Mouse (Mus musculus) erythroblast, embryonic 14.5 days (primary cell): ENCODE measurements around the gene Otud7a. TPM values are rescaled to one million over a fixed set of nuclear protein-coding genes. Genes with fewer than 3 reads are reported as not detected.
"Not testable (repeated sequence)": the region's sequence is repeated elsewhere in the genome, so short reads cannot be mapped to it uniquely, and the experiment has no call there.

Source experiments
- H3K27me3 ChIP-seq: 2 replicates; pipeline ENCODE4 v1.6.1; 2012; ENCODE audit warnings: inconsistent platforms; ENCODE audit not compliant: control insufficient read depth
- H3K36me3 ChIP-seq: 2 replicates; pipeline ENCODE4 v1.6.1; 2012; ENCODE audit warnings: mild to moderate bottlenecking, inconsistent platforms; ENCODE audit not compliant: control insufficient read depth
- H3K4me1 ChIP-seq: 2 replicates; pipeline ENCODE4 v1.6.1; 2012; ENCODE audit warnings: inconsistent platforms; ENCODE audit not compliant: control insufficient read depth
- H3K4me3 ChIP-seq: replicated peaks from 2 replicates; pipeline ENCODE3; 2012; ENCODE audit warnings: moderate library complexity, mild to moderate bottlenecking, inconsistent platforms
- H3K9me3 ChIP-seq: 2 replicates; pipeline ENCODE4 v1.6.1; 2012; ENCODE audit warnings: low read length, inconsistent platforms, mixed read lengths; ENCODE audit not compliant: control insufficient read depth
- GATA1 ChIP-seq: IDR thresholded peaks from 2 replicates; pipeline ENCODE4 v1.6.1; 2012; ENCODE audit warnings: low read length, inconsistent platforms, mixed read lengths
- TAL1 ChIP-seq: IDR thresholded peaks from 3 replicates; pipeline ENCODE4 v1.6.1; 2012; ENCODE audit warnings: low read length, inconsistent platforms, mixed read lengths
- polyA plus RNA-seq: library from polyadenylated mRNA; stranded (reverse); fragments of >175 nt; gene quantifications from 2 replicates; pipeline ENCODE4 v1.2.3, GENCODE M21; 2012

Gene Otud7a
- polyA plus RNA-seq, 1 experiment, result 0.06 TPM

DNA sequence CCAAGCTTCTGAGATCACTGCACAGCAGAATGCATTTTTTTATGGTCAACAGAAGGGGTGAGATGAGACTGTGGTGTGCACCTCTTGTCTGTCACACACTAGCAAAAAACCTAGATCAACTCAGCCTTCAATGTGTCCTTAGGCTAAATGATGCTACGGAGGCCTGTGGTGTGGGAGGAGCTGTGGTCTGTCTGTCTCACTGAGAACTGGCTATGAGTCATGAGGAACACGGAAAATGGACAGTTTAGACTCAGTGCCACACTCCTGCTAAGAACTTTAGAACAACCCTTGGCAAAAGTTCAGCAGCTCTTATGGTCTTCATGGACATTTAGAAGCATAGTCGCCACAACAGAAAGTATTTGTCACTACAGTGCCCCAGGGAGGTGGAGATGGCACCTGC is 172.5 kb downstream of the Otud7a start:
- Histone ChIP-seq H3K4me1 (no peaks in the 10 kb centered on the region), H3K9me3 (peaks cover 5% of the 10 kb centered on the region), H3K27me3 (no peaks in the 10 kb centered on the region), H3K4me3 (no peak overlapping the region), H3K36me3 (no peaks in the 10 kb centered on the region)
- TF ChIP-seq GATA1 (no peak), TAL1 (no peak)

- peaks cover 5% of the 10 kb centered on the region for H3K9me3 ChIP-seq
- H3K36me3 ChIP-seq, result no peaks in the 10 kb centered on the region
- H3K4me3 ChIP-seq, result no peak overlapping the region
- no peaks in the 10 kb centered on the region for H3K4me1 ChIP-seq
- H3K27me3 ChIP-seq, result no peaks in the 10 kb centered on the region
- TF ChIP-seq TAL1, result no peak
- no peak for TF ChIP-seq GATA1
Measured at GRCm38 (mm10) chr7:63620776-63621340, 176.3 kb downstream of the Otud7a start.

- TF ChIP-seq TAL1 (no peak), GATA1 (no peak)
- Histone ChIP-seq H3K9me3 (no peaks in the 10 kb centered on the region), H3K4me3 (no peak overlapping the region), H3K4me1 (no peaks in the 10 kb centered on the region), H3K27me3 (no peaks in the 10 kb centered on the region), H3K36me3 (no peaks in the 10 kb centered on the region)
Measured at GRCm38 (mm10) chr7:63637651-63638050, 193.1 kb downstream of the Otud7a start.

DNA sequence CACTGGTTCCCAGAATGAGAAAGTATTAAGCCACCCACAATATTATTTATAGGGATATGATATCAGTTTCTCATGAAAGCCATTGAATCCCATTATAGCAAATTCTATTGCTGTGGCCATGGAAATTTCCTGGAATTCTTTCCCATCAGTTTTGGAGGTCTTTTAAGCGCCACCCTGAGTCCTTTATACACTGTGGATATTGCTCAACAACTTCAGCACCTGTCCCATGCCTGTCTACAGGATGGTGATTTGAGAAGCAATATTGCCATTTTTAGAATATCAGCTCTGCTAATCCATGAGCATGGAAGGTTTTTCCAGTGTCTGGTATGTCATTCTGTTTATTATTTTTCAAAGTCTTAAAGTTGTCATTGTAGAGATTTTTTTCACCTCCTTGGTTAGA is 199.5 kb downstream of the Otud7a start:
- Histone ChIP-seq H3K27me3 (no peaks in the 10 kb centered on the region), H3K36me3 (no peaks in the 10 kb centered on the region), H3K4me3 (no peak overlapping the region), H3K9me3 (no peaks in the 10 kb centered on the region), H3K4me1 (no peaks in the 10 kb centered on the region)
- TF ChIP-seq GATA1 (no peak), TAL1 (no peak)

DNA sequence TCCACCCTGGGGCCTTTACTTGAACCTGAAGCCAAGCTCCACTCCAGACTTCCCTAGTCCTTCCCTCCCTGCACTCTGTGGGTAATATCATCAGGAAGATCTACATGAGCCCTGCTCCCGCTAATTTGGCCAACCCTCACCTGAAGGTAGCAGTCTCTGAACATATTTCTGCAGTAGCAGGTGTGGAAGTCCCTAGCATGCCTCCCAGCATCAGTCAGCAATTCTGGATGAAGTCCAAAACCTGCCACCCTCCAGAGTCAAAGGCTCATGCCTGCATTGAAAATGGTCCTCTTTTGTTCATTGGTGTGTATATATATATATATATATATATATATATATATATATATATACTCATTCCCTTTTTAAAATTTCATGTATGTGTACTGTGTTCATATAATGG is 202.6 kb downstream of the Otud7a start:
- Histone ChIP-seq H3K4me1 (no peaks in the 10 kb centered on the region), H3K36me3 (no peaks in the 10 kb centered on the region), H3K4me3 (no peak overlapping the region), H3K9me3 (no peaks in the 10 kb centered on the region), H3K27me3 (no peaks in the 10 kb centered on the region)
- TF ChIP-seq TAL1, result no peak
- TF ChIP-seq GATA1, result no peak

DNA sequence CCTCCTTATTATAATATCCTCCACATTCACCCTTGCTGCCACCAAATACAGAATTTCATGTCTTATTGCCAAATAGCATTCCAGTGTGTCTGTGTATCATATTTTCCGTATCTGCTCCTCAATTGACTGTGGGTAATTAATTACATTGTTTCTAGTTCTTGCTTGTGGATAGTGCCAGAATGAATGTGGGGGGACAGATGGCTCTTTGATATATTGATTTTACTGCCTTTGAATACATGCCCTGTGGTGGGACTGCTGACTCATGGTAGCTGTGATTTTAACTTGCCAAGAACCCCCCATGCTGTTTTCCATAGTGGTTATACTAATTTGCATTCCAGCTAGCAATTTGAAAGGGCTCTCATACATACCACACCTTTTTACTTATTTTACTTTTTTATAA is 215.7 kb downstream of the Otud7a start:
- H3K27me3 ChIP-seq, result no peaks in the 10 kb centered on the region
- TF ChIP-seq TAL1, result no peak
- TF ChIP-seq GATA1, result no peak
- H3K4me1 ChIP-seq, result no peaks in the 10 kb centered on the region
- no peak overlapping the region for H3K4me3 ChIP-seq
- H3K9me3 ChIP-seq, result peaks cover 6% of the 10 kb centered on the region
- no peaks in the 10 kb centered on the region for H3K36me3 ChIP-seq

- no peaks in the 10 kb centered on the region for H3K36me3 ChIP-seq
- H3K4me3 ChIP-seq, result no peak overlapping the region
- no peaks in the 10 kb centered on the region for H3K27me3 ChIP-seq
- no peaks in the 10 kb centered on the region; the same call in 1 of the 2 replicates for H3K9me3 ChIP-seq
- H3K4me1 ChIP-seq, result no peaks in the 10 kb centered on the region
- TF ChIP-seq TAL1 (no peak), GATA1 (no peak)
Measured at GRCm38 (mm10) chr7:63662757-63663156, 218.2 kb downstream of the Otud7a start.

DNA sequence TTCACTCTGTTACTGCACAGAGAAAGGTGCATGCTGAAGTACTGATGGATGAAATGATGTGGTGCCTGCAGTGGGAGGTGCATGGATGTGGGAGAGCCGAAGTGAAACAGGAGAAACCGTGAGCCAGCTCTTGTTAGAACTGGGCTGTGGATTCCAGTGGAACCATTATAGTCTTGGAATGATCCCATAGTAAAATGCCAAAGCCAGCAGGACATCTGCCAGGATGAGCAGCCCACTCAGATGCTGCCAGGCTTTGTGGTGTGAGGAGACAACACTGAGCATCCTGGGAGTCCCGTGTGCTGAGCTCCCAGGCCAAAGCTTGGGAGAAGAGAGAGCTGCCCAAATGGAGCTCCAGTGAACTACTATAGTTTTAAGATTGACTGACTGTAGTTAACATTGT is 220.9 kb downstream of the Otud7a start:
- TF ChIP-seq TAL1 (no peak), GATA1 (no peak)
- H3K4me1 ChIP-seq, result no peaks in the 10 kb centered on the region
- H3K4me3 ChIP-seq, result no peak overlapping the region

GRCm38 (mm10) chr7:63667986-63668741 is 223.6 kb downstream of the Otud7a start:
- no peaks in the 10 kb centered on the region for H3K27me3 ChIP-seq
- no peak overlapping the region for H3K4me3 ChIP-seq
- H3K36me3 ChIP-seq, result no peaks in the 10 kb centered on the region
- no peaks in the 10 kb centered on the region for H3K4me1 ChIP-seq
- H3K9me3 ChIP-seq, result no peaks in the 10 kb centered on the region
- TF ChIP-seq GATA1 (no peak), TAL1 (no peak)

More for the DNA sequence above, 220.9 kb downstream of the Otud7a start:
- H3K36me3 ChIP-seq, result no peaks in the 10 kb centered on the region
- H3K27me3 ChIP-seq, result no peaks in the 10 kb centered on the region
- no peaks in the 10 kb centered on the region for H3K9me3 ChIP-seq

DNA sequence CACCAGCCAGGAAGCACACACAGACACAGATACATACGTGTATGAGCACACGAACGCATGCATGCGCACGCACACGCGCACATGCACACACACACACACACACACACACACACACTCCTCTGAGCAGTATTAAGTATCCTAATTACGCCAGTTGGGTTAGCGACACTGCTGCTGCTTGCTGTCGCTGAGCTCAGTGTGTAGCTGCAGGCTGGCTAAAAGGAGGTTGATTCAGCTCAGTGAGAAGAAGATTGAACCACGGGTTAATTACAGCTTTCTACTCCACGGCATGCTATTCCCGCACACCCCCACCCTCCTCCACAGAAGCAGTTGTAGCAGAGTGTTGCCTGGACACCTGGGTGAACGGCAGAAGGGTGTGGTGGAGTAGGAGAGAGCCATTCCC is 224.4 kb downstream of the Otud7a start:
- Histone ChIP-seq H3K4me3 (no peak overlapping the region), H3K27me3 (no peaks in the 10 kb centered on the region)

DNA sequence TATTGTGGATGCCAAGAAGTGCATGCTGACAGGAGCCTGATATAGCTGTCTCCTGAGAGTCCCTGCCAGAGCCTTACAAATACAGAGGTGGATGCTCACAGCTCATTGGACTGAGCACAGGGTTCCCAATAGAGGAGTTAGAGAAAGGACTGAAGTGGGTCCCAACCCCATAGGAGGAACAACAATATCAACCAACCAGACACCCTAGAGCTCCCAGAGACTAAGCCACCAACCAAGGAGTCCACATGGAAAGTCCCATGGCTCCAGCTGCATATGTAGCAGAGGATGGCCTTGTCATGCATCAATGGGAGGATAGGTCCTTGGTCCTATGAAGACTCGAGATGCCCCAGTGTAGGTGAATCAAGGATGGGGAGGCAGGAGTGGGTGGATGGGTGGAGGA is 226.4 kb downstream of the Otud7a start:
- H3K4me1 ChIP-seq, H3K27me3 ChIP-seq, H3K4me3 ChIP-seq, H3K36me3 ChIP-seq, H3K9me3 ChIP-seq: not testable (repeated sequence)

More for the DNA sequence above, 224.4 kb downstream of the Otud7a start:
- no peaks in the 10 kb centered on the region for H3K36me3 ChIP-seq
- TF ChIP-seq GATA1, result no peak
- TF ChIP-seq TAL1, result no peak
- no peaks in the 10 kb centered on the region for H3K9me3 ChIP-seq
- no peaks in the 10 kb centered on the region for H3K4me1 ChIP-seq
